Comparison of ENCODE assay signal across 16 mouse cellular contexts in the genomic region with DNA sequence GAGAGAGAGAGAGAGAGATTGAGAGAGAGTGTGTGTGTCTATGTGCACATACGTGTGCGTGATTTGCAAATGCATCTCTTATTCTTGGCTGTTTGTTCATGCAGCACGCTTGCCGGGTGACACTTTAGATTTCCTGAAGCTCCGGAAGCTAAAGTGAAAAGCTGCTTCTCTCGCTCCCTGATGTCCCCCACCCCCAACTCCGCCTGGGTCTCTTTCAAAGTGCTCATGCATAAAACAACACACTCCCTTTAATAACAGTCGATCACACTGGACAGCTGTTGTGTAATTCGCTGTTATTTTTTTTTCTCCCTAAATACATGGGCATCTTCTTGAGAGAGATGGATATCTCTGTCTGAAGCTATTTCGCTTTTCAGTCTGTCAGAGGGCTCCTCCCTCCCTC. TPM values are rescaled to one million over a fixed set of nuclear protein-coding genes. Genes with fewer than 3 reads are reported as not detected.
DNase-seq lines count a peak whose midpoint lies in the region; ATAC-seq and TF ChIP-seq lines count a peak whose summit lies in the region.
"Had no signal": no experiment of that assay in that cellular context is flagged by ENCODE, and none has a peak within 500 bp of the region (broad histone marks: within the 10 kb centered on the region; RNA-seq: fewer than 3 reads in every experiment).

No protein-coding gene starts in this region.

- no peak overlapping the region for H3K27ac ChIP-seq in lung, embryonic 14.5 days (ENCODE audit: low read depth)
- no peak overlapping the region; the same call in 1 of the 2 replicates for H3K27ac ChIP-seq in forebrain, embryonic 16.5 days (ENCODE audit: low read length)
- H3K27ac ChIP-seq in hindbrain, postnatal 0 days, result no peak overlapping the region
- H3K27ac ChIP-seq in neural tube, embryonic 13.5 days (replicated peaks), result peak overlapping the region; percentile 59
- H3K27ac ChIP-seq: neural tube, embryonic 12.5 days had no signal

- WGBS in lung, embryonic 14.5 days, result 47% methylated on average over 10 of the region's 10 CpGs
- WGBS in forebrain, embryonic 16.5 days, result 30% methylated on average over 10 of the region's 10 CpGs
- WGBS in hindbrain, postnatal 0 days, result 28% methylated on average over 10 of the region's 10 CpGs
- 29% methylated on average over 10 of the region's 10 CpGs for WGBS in neural tube, embryonic 13.5 days

- no peak overlapping the region for H3K4me3 ChIP-seq in lung, embryonic 14.5 days (ENCODE audit: low read depth, low read length)
- no peak overlapping the region for H3K4me3 ChIP-seq in forebrain, embryonic 16.5 days (replicated peaks; ENCODE audit: low read length)
- H3K4me3 ChIP-seq in hindbrain, postnatal 0 days (ENCODE audit: low read length), result no peak overlapping the region
- no peak overlapping the region for H3K4me3 ChIP-seq in neural tube, embryonic 13.5 days
- H3K4me3 ChIP-seq: heart, embryonic 12.5 days; neural tube, embryonic 12.5 days had no signal

- no peaks in the 10 kb centered on the region for H3K9me3 ChIP-seq in lung, embryonic 14.5 days (ENCODE audit: low read depth, low read length)
- no peaks in the 10 kb centered on the region for H3K9me3 ChIP-seq in forebrain, embryonic 16.5 days (ENCODE audit: control insufficient read depth, low read length)
- H3K9me3 ChIP-seq in hindbrain, postnatal 0 days (ENCODE audit: low read length), result no peaks in the 10 kb centered on the region
- no peaks in the 10 kb centered on the region for H3K9me3 ChIP-seq in neural tube, embryonic 13.5 days
- H3K9me3 ChIP-seq: heart, embryonic 12.5 days; neural tube, embryonic 12.5 days had no signal

- no peaks in the 10 kb centered on the region for H3K27me3 ChIP-seq in lung, embryonic 14.5 days (ENCODE audit: insufficient read depth, low read length)
- H3K27me3 ChIP-seq in forebrain, embryonic 16.5 days (replicated peaks; ENCODE audit: control insufficient read depth, insufficient read depth, low read length), result no peaks in the 10 kb centered on the region
- H3K27me3 ChIP-seq in hindbrain, postnatal 0 days (ENCODE audit: insufficient read depth, low read length), result no peaks in the 10 kb centered on the region
- no peaks in the 10 kb centered on the region for H3K27me3 ChIP-seq in neural tube, embryonic 13.5 days
- H3K27me3 ChIP-seq: heart, embryonic 12.5 days; neural tube, embryonic 12.5 days had no signal

- no peak for ATAC-seq in lung, embryonic 14.5 days (ENCODE audit: insufficient read depth)
- ATAC-seq in forebrain, embryonic 16.5 days, result peak; percentile 27; the same call in 1 of the 2 replicates
- ATAC-seq in hindbrain, postnatal 0 days, result no peak
- ATAC-seq in neural tube, embryonic 13.5 days (ENCODE audit: low read depth), result peak; percentile 10; the same call in 1 of the 2 replicates

- DNase-seq in lung, embryonic 14.5 days, result peak; percentile 47
- no peak for DNase-seq in lung, postnatal 10 days
- DNase-seq in hindbrain, postnatal 0 days (ENCODE audit: low spot score), result peak; percentile 47
- DNase-seq in gastrocnemius, adult 8-10 months (ENCODE audit: low spot score in 2 of 2), result no peak
- no peak for DNase-seq in thymus, postnatal 0 days (ENCODE audit: low spot score)
- DNase-seq: cerebellum, adult 2 months; heart, postnatal 36 days; kidney, adult 18-20 months; kidney, postnatal 36 days; lung, adult 2 months; right cerebral cortex, adult 18-20 months; thymus, postnatal 25 days had no signal

- H3K4me1 ChIP-seq in lung, embryonic 14.5 days (ENCODE audit: insufficient read depth), result peaks cover 8% of the 10 kb centered on the region
- peaks cover 53% of the 10 kb centered on the region for H3K4me1 ChIP-seq in forebrain, embryonic 16.5 days (replicated peaks; ENCODE audit: control insufficient read depth, insufficient read depth, low read length)
- peaks cover 27% of the 10 kb centered on the region for H3K4me1 ChIP-seq in hindbrain, postnatal 0 days (ENCODE audit: insufficient read depth, low read length)
- peaks cover 57% of the 10 kb centered on the region for H3K4me1 ChIP-seq in neural tube, embryonic 13.5 days (replicated peaks)

- H3K9ac ChIP-seq in lung, embryonic 14.5 days, result no peak overlapping the region
- no peak overlapping the region for H3K9ac ChIP-seq in forebrain, embryonic 16.5 days (replicated peaks; ENCODE audit: low read depth, low read length)
- no peak overlapping the region for H3K9ac ChIP-seq in hindbrain, postnatal 0 days (replicated peaks; ENCODE audit: low read length)
- H3K9ac ChIP-seq in neural tube, embryonic 13.5 days, result no peak overlapping the region; the same call in 1 of the 2 replicates
- H3K9ac ChIP-seq: heart, embryonic 12.5 days; neural tube, embryonic 12.5 days had no signal

- H3K4me2 ChIP-seq in lung, embryonic 14.5 days, result no peak overlapping the region
- no peak overlapping the region for H3K4me2 ChIP-seq in forebrain, embryonic 16.5 days (ENCODE audit: low read length)
- no peak overlapping the region for H3K4me2 ChIP-seq in hindbrain, postnatal 0 days (ENCODE audit: low read depth, low read length)
- H3K4me2 ChIP-seq in neural tube, embryonic 13.5 days, result no peak overlapping the region
- H3K4me2 ChIP-seq: heart, embryonic 12.5 days; neural tube, embryonic 12.5 days had no signal

- no peak for TF ChIP-seq CTCF in lung, embryonic 14.5 days (IDR thresholded peaks at IDR 0.05; ENCODE audit: low read depth)
- no peak for TF ChIP-seq CTCF in hindbrain, postnatal 0 days (IDR thresholded peaks at IDR 0.05; ENCODE audit: low read depth)

- H3K36me3 ChIP-seq in lung, embryonic 14.5 days (ENCODE audit: insufficient read depth), result no peaks in the 10 kb centered on the region
- H3K36me3 ChIP-seq in forebrain, embryonic 16.5 days (ENCODE audit: control insufficient read depth, insufficient read depth), result no peaks in the 10 kb centered on the region
- H3K36me3 ChIP-seq in hindbrain, postnatal 0 days (ENCODE audit: insufficient read depth, low read length), result no peaks in the 10 kb centered on the region
- no peaks in the 10 kb centered on the region for H3K36me3 ChIP-seq in neural tube, embryonic 13.5 days
- H3K36me3 ChIP-seq: neural tube, embryonic 12.5 days had no signal

RNA-seq across cellular contexts. Expression of a gene that starts 18.5 kb away (rescaled TPM):
- 1.5 and 1.7 TPM in 2 replicates for polyA plus RNA-seq in lung, embryonic 14.5 days (2014; fragmentation: Nextera tagmentation; extraction: Ambion mirVana)
- polyA plus RNA-seq in forebrain, embryonic 16.5 days (2015; fragmentation: Nextera tagmentation; extraction: Ambion mirVana), result 0.84 and 1.0 TPM in 2 replicates
- 1.1 and 1.4 TPM in 2 replicates for total RNA-seq in hindbrain, postnatal 0 days (2014; rRNA removed)
- polyA plus RNA-seq in hindbrain, postnatal 0 days (2015; fragmentation: Nextera tagmentation; extraction: Ambion mirVana), result 1.8 and 1.9 TPM in 2 replicates
- 0.95 and 0.98 TPM in 2 replicates for polyA plus RNA-seq in neural tube, embryonic 13.5 days (2015; fragmentation: Nextera tagmentation; extraction: Ambion mirVana)
- under 1 TPM; 0.16 to 0.47 (median 0.22) TPM for total RNA-seq in gastrocnemius, adult 8-10 months (2022)
- 130 and 155 TPM in 2 replicates for polyA plus RNA-seq in thymus, postnatal 0 days (2015; fragmentation: Nextera tagmentation; extraction: Ambion mirVana)

Comparison
In these comparisons a context has a peak if more than half of its experiments do, and no peak if none do; other contexts are left out.
1. DNase-seq: peak in lung, embryonic 14.5 days (single experiment) and hindbrain, postnatal 0 days (single experiment); none in lung, postnatal 10 days (single experiment), gastrocnemius, adult 8-10 months (0 of 2) and thymus, postnatal 0 days (single experiment).
2. ATAC-seq: peak in forebrain, embryonic 16.5 days (single experiment) and neural tube, embryonic 13.5 days (single experiment); none in lung, embryonic 14.5 days (single experiment) and hindbrain, postnatal 0 days (single experiment).
3. RNA of a gene that starts 18.5 kb away (polyA plus RNA-seq): 130 to 155 TPM in thymus, postnatal 0 days; 1.8 to 1.9 TPM in hindbrain, postnatal 0 days, 1.5 to 1.7 TPM in lung, embryonic 14.5 days, 0.95 to 0.98 TPM in neural tube, embryonic 13.5 days and 0.84 to 1.0 TPM in forebrain, embryonic 16.5 days; every median in the first group is over 10 times any median in the second.